Mouse (Mus musculus) lung, embryonic 16.5 days (tissue): Measurements from ENCODE around the gene Mak. TPM values are rescaled to one million over a fixed set of nuclear protein-coding genes. Genes with fewer than 3 reads are reported as not detected.

Experiments
- ATAC-seq: fragments of 200-750 bp; cut with Nextera tagmentation; 2 replicates; pipeline ENCODE4 v1.8.0; 2017; ENCODE audit warnings: low read depth, mild to moderate bottlenecking, moderate library complexity
- H3K27ac ChIP-seq: fragments of 300-500 bp; sonication (generic); 2 replicates; pipeline ENCODE4 v1.5.1; 2014; ENCODE audit warnings: mild to moderate bottlenecking, control low read depth, low read length
- H3K27me3 ChIP-seq: fragments of 300-500 bp; sonication (generic); 2 replicates; pipeline ENCODE4 v1.6.1; 2014; ENCODE audit warnings: low read depth, low read length, mixed read lengths; ENCODE audit not compliant: control insufficient read depth, insufficient read depth
- H3K36me3 ChIP-seq: fragments of 300-500 bp; sonication (generic); 2 replicates; pipeline ENCODE4 v1.6.1; 2014; ENCODE audit warnings: low read length; ENCODE audit not compliant: control insufficient read depth, insufficient read depth
- H3K4me1 ChIP-seq: fragments of 300-500 bp; sonication (generic); replicated peaks from 2 replicates; pipeline ENCODE4 v1.6.1; 2014; ENCODE audit warnings: low read length, mixed read lengths; ENCODE audit not compliant: control insufficient read depth, insufficient read depth
- H3K4me2 ChIP-seq: fragments of 300-500 bp; sonication (generic); 2 replicates; pipeline ENCODE4 v1.6.1; 2014; ENCODE audit warnings: low read depth, low read length, control low read depth
- H3K4me3 ChIP-seq: fragments of 300-500 bp; sonication (generic); 2 replicates; pipeline ENCODE4 v1.5.1; 2014; ENCODE audit warnings: mild to moderate bottlenecking, low read length, control low read depth
- H3K9ac ChIP-seq: fragments of 300-500 bp; sonication (generic); 2 replicates; pipeline ENCODE4 v1.6.1; 2014; ENCODE audit warnings: low read length, control low read depth
- H3K9me3 ChIP-seq: fragments of 300-500 bp; sonication (generic); 2 replicates; pipeline ENCODE4 v1.6.1; 2016; ENCODE audit warnings: low read length; ENCODE audit not compliant: control insufficient read depth
- WGBS: fragments of 180-500 bp; shearing (Covaris S2); extraction: QIAGEN DNeasy Blood & Tissue Kit; methylation state at CpG from one replicate; pipeline ENCODE4 v1.1.7; 2014; 5-methylcytosine and 5-hydroxymethylcytosine counted together
- polyA plus RNA-seq: library from polyadenylated mRNA; unstranded; fragments of >200 nt; fragmentation: Nextera tagmentation; extraction: Ambion mirVana; gene quantifications from 2 replicates; pipeline ENCODE4 v1.2.1, GENCODE M21; 2015

Gene Mak
- polyA plus RNA-seq, 1 experiment from 2014 or later, result 2.5 TPM

DNA sequence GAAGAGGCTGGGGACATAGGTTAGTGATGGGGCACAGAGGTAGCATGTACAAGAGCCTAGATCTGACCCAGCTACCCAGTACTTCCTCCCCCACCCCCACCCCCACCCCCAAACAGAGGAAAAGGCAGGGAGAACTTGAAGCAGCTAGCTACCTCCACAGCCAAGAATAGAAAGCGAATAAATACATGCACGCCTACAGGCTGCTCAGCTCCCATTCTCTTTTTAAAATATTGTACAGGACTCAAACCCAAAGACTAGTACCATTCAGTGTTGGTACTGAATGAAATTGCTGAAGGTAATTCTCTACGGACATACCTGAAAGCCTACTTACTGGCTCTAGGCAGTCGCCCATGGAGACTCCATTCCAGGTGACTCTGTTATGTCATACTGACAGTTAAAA is 37.0 kb downstream of the Mak start:
- 82% methylated on average over 4 of the region's 4 CpGs for WGBS
- Histone ChIP-seq H3K9me3 (no peaks in the 10 kb centered on the region), H3K4me1 (no peaks in the 10 kb centered on the region)

DNA sequence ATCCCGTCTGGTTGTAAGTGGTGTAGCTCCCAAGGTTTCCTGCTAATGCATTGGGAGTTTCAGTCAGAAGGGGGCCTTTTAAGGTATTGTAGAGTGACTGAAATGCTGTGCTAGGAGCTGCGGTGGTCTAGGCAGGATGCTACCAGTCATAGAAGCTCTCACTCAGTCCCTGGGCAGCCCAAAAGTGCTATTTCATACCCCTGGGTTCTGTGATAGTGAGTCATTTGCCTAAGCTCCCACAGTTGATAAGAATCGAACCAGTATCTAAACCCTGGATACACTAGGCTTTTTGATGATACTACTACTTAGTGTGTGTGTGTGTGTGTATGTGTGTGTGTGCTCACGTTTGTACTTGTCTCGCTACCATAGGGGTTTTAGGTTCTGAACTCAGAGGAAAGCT is 49.4 kb downstream of the Mak start:
- Histone ChIP-seq H3K4me2 (no peak overlapping the region), H3K9me3 (no peaks in the 10 kb centered on the region; the same call in 1 of the 2 replicates), H3K27me3 (no peaks in the 10 kb centered on the region), H3K4me1 (no peaks in the 10 kb centered on the region), H3K4me3 (no peak overlapping the region), H3K36me3 (no peaks in the 10 kb centered on the region), H3K9ac (no peak overlapping the region), H3K27ac (no peak overlapping the region)
- 71% methylated on average over 5 of the region's 5 CpGs for WGBS
- no peak for ATAC-seq

More for the DNA sequence above, 37.0 kb downstream of the Mak start:
- ATAC-seq, result no peak
- Histone ChIP-seq H3K27ac (no peak overlapping the region), H3K4me3 (no peak overlapping the region), H3K4me2 (no peak overlapping the region), H3K9ac (no peak overlapping the region), H3K27me3 (no peaks in the 10 kb centered on the region), H3K36me3 (no peaks in the 10 kb centered on the region)

DNA sequence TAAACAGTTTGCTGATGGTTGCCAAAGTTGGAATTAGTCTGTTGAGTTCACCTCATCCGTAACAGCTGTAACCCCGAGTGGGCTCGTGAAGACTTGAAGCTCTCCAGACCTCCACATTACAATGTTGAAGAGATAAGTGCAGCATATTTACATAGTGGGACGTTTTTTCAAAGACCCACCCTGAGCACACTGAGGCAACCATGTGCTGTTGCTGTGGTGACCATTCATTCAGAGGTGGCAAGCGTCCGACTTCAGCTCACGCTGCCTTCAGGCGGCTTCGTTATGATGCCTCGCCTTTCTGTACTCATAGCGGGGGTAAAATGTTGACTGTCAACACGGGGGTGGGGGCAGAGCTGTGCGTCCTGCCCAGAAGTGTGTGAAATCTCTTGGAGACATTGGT is 57.4 kb downstream of the Mak start:
- ATAC-seq, result no peak
- H3K9me3 ChIP-seq, result no peaks in the 10 kb centered on the region
- H3K27me3 ChIP-seq, result no peaks in the 10 kb centered on the region
- H3K4me1 ChIP-seq, result peaks cover 7% of the 10 kb centered on the region
- H3K4me3 ChIP-seq, result no peak overlapping the region
- H3K36me3 ChIP-seq, result peaks cover 8% of the 10 kb centered on the region
- no peak overlapping the region for H3K9ac ChIP-seq
- 70% methylated on average over 13 of the region's 13 CpGs for WGBS
- no peak overlapping the region for H3K4me2 ChIP-seq
- H3K27ac ChIP-seq, result no peak overlapping the region

DNA sequence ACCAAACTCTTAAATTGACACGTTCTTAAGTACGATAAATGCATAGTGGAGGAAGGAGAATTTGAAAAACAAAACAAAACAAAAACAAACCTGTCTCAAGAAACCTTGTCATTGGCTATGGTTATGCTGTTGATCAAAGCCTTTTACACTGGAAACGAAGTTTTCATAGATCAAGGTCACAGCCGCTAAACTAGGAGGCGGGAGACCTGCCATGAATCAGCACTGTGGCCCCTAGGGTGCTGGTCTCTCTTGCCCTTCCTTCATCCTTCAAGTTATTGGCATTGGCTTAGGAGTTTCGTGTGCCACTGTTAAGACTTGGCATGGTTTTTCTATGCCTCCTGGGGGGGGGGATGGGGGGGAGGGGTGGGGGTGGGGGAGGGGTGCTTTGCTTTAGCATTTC is 57.9 kb downstream of the Mak start:
- Histone ChIP-seq H3K4me1 (peaks cover 11% of the 10 kb centered on the region), H3K9ac (no peak overlapping the region), H3K4me2 (no peak overlapping the region), H3K4me3 (no peak overlapping the region), H3K36me3 (peaks cover 8% of the 10 kb centered on the region), H3K9me3 (no peaks in the 10 kb centered on the region), H3K27ac (no peak overlapping the region), H3K27me3 (no peaks in the 10 kb centered on the region)
- WGBS, result 90% methylated on average over 6 of the region's 6 CpGs
- ATAC-seq, result no peak

DNA sequence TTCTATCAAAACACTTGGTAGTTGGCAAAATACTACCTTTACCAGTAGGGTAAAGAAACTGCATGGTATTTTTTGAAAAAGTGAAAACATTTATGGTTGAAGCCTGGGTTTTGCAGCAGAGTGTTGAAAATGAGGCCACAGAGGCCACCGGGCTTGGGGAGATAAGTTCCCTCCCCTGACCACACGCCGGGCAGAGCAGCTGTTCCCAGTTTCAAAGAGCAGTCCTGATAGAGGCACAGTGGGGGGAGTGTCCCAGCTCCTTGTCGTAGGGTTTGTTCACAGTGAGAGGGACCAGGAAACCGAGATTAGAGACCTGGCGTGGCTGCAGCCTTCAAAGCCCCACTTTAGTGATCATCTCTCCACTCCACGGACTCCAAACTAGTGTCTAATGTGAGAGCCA is 59.0 kb downstream of the Mak start:
- H3K36me3 ChIP-seq, result peaks cover 8% of the 10 kb centered on the region
- ATAC-seq, result no peak
- H3K27ac ChIP-seq, result no peak overlapping the region
- H3K9ac ChIP-seq, result no peak overlapping the region
- no peak overlapping the region for H3K4me2 ChIP-seq
- peaks cover 11% of the 10 kb centered on the region for H3K4me1 ChIP-seq
- 58% methylated on average over 7 of the region's 7 CpGs for WGBS
- no peak overlapping the region for H3K4me3 ChIP-seq
- no peaks in the 10 kb centered on the region for H3K9me3 ChIP-seq
- no peaks in the 10 kb centered on the region for H3K27me3 ChIP-seq

DNA sequence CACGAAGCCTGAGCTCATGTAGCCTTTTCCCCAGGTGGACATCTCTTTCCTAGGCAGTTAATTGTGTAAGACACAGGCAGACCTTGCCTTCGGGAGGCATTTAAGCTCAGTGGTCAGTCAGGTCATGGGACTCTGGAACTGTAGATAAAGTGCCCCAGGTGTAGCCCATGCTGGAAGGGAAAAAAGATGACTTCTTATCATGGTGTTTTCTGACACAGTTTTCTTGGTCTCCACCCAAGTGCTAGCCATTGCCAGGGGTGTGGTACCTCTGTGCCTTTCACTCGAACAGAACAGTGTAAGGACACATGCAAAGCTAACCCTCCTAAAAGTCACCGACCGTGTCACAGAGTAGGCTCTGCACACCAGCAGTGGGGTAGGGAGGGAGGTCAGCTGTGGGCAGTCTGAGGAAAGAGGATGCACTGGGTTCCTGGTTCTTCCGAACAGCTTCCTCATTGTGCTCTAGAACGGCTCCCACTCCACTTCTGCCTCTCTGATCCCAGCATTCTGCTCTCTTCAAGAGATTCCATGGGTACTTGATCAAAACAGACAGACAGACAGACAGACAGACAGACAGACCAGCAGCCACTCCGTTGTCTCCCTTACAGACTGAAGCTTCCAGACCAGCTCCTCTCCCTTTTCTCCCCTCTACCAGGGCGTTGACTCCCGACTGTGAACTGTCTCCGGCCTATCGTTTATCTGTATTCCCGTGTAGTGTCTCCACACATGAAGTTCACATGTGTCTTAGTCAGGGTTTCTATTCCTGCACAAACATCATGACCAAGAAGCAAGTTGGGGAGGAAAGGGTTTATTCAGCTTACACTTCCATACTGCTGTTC is 60.5 kb downstream of the Mak start:
- WGBS, result 92% methylated on average over 13 of the region's 13 CpGs
- Histone ChIP-seq H3K4me3 (no peak overlapping the region), H3K9ac (no peak overlapping the region), H3K27ac (no peak overlapping the region), H3K27me3 (no peaks in the 10 kb centered on the region), H3K4me2 (no peak overlapping the region), H3K4me1 (peaks cover 11% of the 10 kb centered on the region), H3K36me3 (peaks cover 8% of the 10 kb centered on the region), H3K9me3 (no peaks in the 10 kb centered on the region)
- ATAC-seq, result no peak

DNA sequence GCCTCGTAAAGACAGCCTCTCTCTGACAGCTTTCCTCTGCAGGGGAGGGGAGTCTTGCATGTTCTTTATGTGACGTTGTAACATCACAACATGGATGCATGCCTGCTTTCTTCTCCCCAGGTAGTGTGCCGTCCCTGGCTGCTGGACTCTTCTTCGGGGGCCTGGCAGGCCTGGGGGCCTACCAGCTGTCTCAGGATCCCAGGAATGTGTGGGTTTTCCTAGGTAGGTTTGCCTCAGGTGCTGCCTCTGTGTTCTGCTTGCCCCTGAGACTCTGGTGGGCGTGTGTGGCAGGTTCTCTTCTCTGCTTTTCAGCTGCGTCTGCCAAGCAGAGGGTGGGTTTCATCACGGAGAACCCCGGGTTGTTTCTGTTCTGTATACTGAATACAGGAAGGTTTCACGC is 61.3 kb downstream of the Mak start:
- Histone ChIP-seq H3K9me3 (no peaks in the 10 kb centered on the region), H3K9ac (no peak overlapping the region), H3K4me2 (no peak overlapping the region), H3K4me3 (no peak overlapping the region), H3K27me3 (no peaks in the 10 kb centered on the region), H3K27ac (no peak overlapping the region), H3K4me1 (peaks cover 11% of the 10 kb centered on the region), H3K36me3 (peaks cover 5% of the 10 kb centered on the region)
- ATAC-seq, result no peak
- WGBS, result 90% methylated on average over 9 of the region's 9 CpGs

DNA sequence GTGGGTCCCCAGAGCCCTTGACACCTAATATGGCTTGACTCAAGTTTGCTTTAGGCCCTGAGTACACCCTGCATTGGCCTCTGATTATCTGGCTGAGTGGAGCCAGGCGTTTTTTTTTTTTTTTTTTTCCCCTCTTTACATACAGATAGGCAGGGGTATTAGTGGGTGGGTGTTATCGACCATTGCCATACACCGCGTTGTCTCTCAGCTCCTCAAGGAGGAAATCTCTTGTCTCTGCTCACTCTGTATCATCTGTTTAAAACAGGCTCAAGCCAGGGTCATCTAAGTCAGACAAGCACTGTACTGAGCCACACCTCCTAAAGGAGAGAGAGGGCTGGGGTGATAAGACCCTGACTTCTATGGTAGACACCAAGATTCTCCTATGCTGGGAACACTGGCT is 61.7 kb downstream of the Mak start:
- H3K4me1 ChIP-seq, result peaks cover 11% of the 10 kb centered on the region
- peaks cover 9% of the 10 kb centered on the region for H3K36me3 ChIP-seq
- no peak overlapping the region for H3K4me3 ChIP-seq
- H3K4me2 ChIP-seq, result peak overlapping the region; percentile 75; the same call in 1 of the 2 replicates
- no peak for ATAC-seq
- WGBS, result 71% methylated on average over 4 of the region's 4 CpGs
- no peak overlapping the region for H3K9ac ChIP-seq
- H3K27me3 ChIP-seq, result no peaks in the 10 kb centered on the region
- no peaks in the 10 kb centered on the region for H3K9me3 ChIP-seq
- no peak overlapping the region for H3K27ac ChIP-seq

DNA sequence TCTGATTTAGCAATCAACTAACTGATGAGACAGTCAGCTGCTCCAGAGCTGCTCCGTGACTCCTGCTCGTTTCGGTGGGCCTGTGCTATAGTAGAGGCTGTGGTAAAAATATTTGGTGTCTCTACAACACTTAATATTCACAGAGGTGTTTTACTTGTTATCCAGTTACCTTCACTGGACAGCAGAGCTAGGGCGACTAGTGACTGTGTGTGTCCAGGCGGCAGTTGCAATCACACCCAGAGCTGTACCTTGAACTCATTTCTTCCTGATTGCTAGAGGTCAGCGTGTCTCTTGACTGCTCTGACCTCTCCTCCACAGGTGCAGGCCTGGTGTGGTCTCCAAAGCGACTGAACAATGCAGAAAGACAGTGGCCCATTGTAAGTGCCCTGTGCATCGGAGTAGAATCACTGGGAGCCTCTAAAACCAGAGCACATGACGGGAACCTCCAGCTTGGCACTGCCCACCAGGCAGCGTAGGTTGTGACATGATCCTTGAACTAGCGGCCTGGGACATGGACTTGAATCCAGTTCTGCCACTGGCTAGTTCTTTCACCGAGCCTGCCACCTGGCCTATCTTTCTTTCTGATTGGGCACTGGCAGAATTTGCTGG is 62.6 kb downstream of the Mak start:
- Histone ChIP-seq H3K4me2 (peak overlapping the region; percentile 75), H3K27ac (peak overlapping the region; percentile 88; the same call in 1 of the 2 replicates), H3K9me3 (no peaks in the 10 kb centered on the region), H3K4me3 (peak overlapping the region; percentile 75), H3K27me3 (no peaks in the 10 kb centered on the region), H3K4me1 (peaks cover 11% of the 10 kb centered on the region), H3K36me3 (peaks cover 17% of the 10 kb centered on the region), H3K9ac (peak overlapping the region; percentile 79)
- ATAC-seq, result peak; percentile 26
- WGBS, result 39% methylated on average over 12 of the region's 12 CpGs
